Mouse (Mus musculus): ENCODE results near the gene Vav2.

DNA sequence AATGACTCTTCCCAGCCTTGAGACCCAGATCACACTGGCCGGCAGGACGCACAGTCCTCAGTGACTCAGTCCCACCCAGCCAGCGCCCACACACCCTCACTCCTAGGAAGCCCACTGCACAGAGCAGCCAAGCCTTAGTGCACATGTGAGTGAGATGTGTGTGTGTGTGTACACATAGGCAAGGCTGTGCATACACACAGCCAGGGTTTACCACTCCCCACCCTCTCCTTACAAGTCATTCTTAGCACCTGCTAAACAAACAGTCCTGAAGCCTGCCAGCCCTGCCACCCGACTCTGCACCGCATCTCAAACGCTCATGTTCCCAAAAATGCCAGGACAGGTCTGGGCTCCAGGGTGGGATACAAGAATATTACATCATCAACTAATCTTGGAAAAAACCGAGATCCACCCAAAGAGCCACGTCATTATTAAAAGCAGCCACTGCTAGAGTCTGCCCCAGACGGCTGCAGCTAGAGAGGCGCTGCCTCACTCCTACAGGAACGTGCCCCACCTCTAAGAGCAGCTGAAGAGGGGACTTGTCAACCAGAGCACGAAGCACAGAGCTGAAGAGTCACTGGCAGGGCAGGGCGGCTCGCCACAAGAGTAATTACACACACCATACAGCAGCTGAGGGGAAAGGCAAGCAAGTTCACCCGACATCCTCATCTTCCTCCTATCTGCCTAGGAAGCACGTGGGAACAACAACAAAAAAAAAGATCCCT, 12.7 kb downstream of the Vav2 start:
- TF ChIP-seq CTCF (IDR thresholded peaks at IDR 0.05; ENCODE audit: control insufficient read depth, insufficient read depth, low read length), result no peak
- 0 out of 2 replicates have a peak, but pooled peaks have one; percentile 10 for TF ChIP-seq POLR2A (IDR thresholded peaks at IDR 0.05; ENCODE audit: borderline replicate concordance, control insufficient read depth, low read depth, low read length)

All from bone marrow, adult 2 months (tissue).